Mouse (Mus musculus): ENCODE data around the gene Car4.

DNA sequence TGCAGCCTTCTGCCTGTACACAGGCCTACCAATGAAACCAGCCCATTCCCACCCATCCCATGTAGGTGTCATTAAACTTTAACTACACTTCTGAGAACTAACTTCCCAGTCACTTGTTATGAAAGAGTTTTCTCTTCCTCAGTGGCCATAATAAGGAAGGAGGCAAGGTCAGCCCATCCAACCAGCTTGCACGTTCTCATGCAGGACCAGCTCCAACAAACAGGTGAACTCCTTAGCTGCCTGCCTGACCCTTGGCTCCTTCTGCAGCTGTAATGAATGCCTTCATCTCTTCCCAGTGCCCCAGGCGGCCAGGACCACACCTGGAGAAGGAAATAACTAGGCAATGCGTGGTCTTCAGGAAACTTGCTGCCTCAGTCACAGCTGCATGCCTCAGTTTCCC lies 11.7 kb upstream of the Car4 start:
- TF ChIP-seq CTCF (IDR thresholded peaks at IDR 0.05; ENCODE audit: borderline replicate concordance, extremely low read depth, insufficient read depth, insufficient read length) (no peak), POLR2A (IDR thresholded peaks at IDR 0.05; ENCODE audit: borderline replicate concordance, extremely low read depth, insufficient read depth, insufficient read length, poor library complexity, severe bottlenecking) (no peak)

All from brain, embryonic 14.5 days (tissue).